Mouse (Mus musculus) liver, embryonic 11.5 days (tissue): ENCODE data around the gene Hist1h1c. TPM values are rescaled to one million over a fixed set of nuclear protein-coding genes. Genes with fewer than 3 reads are reported as not detected.
"Not testable (repeated sequence)": the region's sequence is repeated elsewhere in the genome, so short reads cannot be mapped to it uniquely, and the experiment has no call there.

Experiments
- ATAC-seq: fragments of 200-750 bp; cut with Nextera tagmentation; replicated peaks from 2 replicates; pipeline ENCODE4 v1.8.0; 2017; ENCODE audit warnings: moderate number of reproducible peaks, mild to moderate bottlenecking, moderate TSS enrichment, moderate library complexity; ENCODE audit not compliant: low FRiP score
- DNase-seq: peaks from one replicate; pipeline ENCODE4 v3.0.0-alpha.2; 2017; ENCODE audit warnings: low spot score
- H3K27ac ChIP-seq: fragments of 300-500 bp; sonication (generic); 2 replicates; pipeline ENCODE4 v1.5.1; 2014; ENCODE audit warnings: mild to moderate bottlenecking, low read depth, low read length, control low read depth
- H3K27me3 ChIP-seq: fragments of 300-500 bp; sonication (generic); replicated peaks from 2 replicates; pipeline ENCODE4 v1.6.1; 2014; ENCODE audit warnings: low read length, mixed read lengths; ENCODE audit not compliant: control insufficient read depth, insufficient read depth
- H3K36me3 ChIP-seq: fragments of 300-500 bp; sonication (generic); 2 replicates; pipeline ENCODE4 v1.6.1; 2014; ENCODE audit warnings: mild to moderate bottlenecking, low read length, moderate library complexity, mixed read lengths; ENCODE audit not compliant: control insufficient read depth, insufficient read depth
- H3K4me1 ChIP-seq: fragments of 300-500 bp; sonication (generic); replicated peaks from 2 replicates; pipeline ENCODE4 v1.6.1; 2014; ENCODE audit warnings: low read length, mixed read lengths; ENCODE audit not compliant: control insufficient read depth, insufficient read depth
- H3K4me2 ChIP-seq: fragments of 300-500 bp; sonication (generic); 2 replicates; pipeline ENCODE4 v1.6.1; 2014; ENCODE audit warnings: mild to moderate bottlenecking, control low read depth, moderate library complexity
- H3K4me3 ChIP-seq: fragments of 300-500 bp; sonication (generic); 2 replicates; pipeline ENCODE4 v1.5.1; 2014; ENCODE audit warnings: low read depth, low read length, control low read depth
- H3K9ac ChIP-seq: fragments of 300-500 bp; sonication (generic); 2 replicates; pipeline ENCODE4 v1.6.1; 2014; ENCODE audit warnings: low read depth, low read length, control low read depth
- H3K9me3 ChIP-seq: fragments of 300-500 bp; sonication (generic); 2 replicates; pipeline ENCODE4 v1.6.1; 2016; ENCODE audit warnings: low read length, inconsistent platforms, mixed read lengths; ENCODE audit not compliant: control insufficient read depth
- WGBS: fragments of 180-500 bp; shearing (Covaris S2); extraction: QIAGEN DNeasy Blood & Tissue Kit; methylation state at CpG from one replicate; pipeline ENCODE4 v1.1.7; 2014; 5-methylcytosine and 5-hydroxymethylcytosine counted together
- polyA plus RNA-seq: library from polyadenylated mRNA; unstranded; fragments of >200 nt; fragmentation: Nextera tagmentation; extraction: Ambion mirVana; gene quantifications from 2 replicates; pipeline ENCODE4 v1.2.1, GENCODE M21; 2014

Hist1h1c gene
- polyA plus RNA-seq, 1 experiment from 2014 or later, result 24.2 TPM

GRCm38 (mm10) chr13:23745381-23746161 is 7.0 kb downstream of the Hist1h1c start, which contains the start of gene Hist1h3c:
Gene Hist1h3c, minus strand, starts transcription at chr13:23745602.
- Histone ChIP-seq H3K4me1 (peaks cover 18% of the 10 kb centered on the region), H3K27me3 (no peaks in the 10 kb centered on the region), H3K9me3 (no peaks in the 10 kb centered on the region), H3K4me3 (peak within 1 kb of the TSS; percentile 47), H3K36me3 (no peaks in the 10 kb centered on the region), H3K9ac (peak within 1 kb of the TSS; percentile 88), H3K27ac (peak within 1 kb of the TSS; percentile 100), H3K4me2 (peak within 1 kb of the TSS; percentile 60)
- ATAC-seq, result peak; percentile 64
- 1% methylated on average over 28 of the region's 28 CpGs for WGBS
- DNase-seq, result peak; percentile 77

DNA sequence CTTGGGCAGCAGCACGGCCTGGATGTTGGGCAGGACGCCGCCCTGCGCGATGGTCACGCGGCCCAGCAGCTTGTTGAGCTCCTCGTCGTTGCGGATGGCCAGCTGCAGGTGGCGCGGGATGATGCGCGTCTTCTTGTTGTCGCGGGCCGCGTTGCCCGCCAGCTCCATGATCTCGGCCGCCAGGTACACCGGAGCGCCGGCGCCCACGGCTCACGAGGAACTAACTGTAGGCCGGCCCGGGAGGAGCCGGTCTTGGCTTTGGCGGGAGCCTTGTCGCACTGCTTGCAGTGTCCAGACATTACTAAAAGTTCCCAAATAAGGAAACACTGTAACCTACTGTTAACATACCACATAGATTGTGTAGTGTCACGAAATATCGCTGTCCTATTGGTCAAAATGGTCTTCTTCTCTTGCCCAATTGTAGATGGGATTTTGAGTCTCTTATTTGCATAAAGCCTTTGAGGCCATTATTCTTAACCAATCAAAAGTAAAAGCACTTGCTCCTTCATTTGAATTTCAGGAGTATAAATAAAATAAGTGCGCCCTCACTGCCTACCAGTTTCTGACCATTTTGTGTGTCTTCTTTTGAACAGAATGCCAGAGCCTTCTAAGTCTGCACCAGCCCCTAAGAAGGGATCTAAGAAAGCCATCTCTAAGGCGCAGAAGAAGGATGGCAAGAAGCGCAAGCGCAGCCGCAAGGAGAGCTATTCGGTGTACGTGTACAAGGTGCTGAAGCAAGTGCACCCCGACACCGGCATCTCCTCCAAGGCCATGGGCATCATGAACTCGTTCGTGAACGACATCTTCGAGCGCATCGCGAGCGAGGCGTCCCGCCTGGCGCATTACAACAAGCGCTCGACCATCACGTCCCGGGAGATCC is 7.8 kb downstream of the Hist1h1c start, which contains the start of gene Hist1h2bb:
TSS of gene Hist1h2bb (plus strand) at position 534 of the 880 bp plus-strand sequence.
- Histone ChIP-seq H3K27ac (peak within 1 kb of the TSS; percentile 100), H3K4me1 (peaks cover 18% of the 10 kb centered on the region), H3K4me2 (peak within 1 kb of the TSS; percentile 60), H3K4me3 (peak within 1 kb of the TSS; percentile 47), H3K9ac (peak within 1 kb of the TSS; percentile 88)
- peak; percentile 84 for DNase-seq
- peak; percentile 80 for ATAC-seq
- H3K9me3 ChIP-seq, H3K36me3 ChIP-seq, H3K27me3 ChIP-seq: not testable (repeated sequence)
- under 1% methylated on average over 37 of the region's 58 CpGs for WGBS

DNA sequence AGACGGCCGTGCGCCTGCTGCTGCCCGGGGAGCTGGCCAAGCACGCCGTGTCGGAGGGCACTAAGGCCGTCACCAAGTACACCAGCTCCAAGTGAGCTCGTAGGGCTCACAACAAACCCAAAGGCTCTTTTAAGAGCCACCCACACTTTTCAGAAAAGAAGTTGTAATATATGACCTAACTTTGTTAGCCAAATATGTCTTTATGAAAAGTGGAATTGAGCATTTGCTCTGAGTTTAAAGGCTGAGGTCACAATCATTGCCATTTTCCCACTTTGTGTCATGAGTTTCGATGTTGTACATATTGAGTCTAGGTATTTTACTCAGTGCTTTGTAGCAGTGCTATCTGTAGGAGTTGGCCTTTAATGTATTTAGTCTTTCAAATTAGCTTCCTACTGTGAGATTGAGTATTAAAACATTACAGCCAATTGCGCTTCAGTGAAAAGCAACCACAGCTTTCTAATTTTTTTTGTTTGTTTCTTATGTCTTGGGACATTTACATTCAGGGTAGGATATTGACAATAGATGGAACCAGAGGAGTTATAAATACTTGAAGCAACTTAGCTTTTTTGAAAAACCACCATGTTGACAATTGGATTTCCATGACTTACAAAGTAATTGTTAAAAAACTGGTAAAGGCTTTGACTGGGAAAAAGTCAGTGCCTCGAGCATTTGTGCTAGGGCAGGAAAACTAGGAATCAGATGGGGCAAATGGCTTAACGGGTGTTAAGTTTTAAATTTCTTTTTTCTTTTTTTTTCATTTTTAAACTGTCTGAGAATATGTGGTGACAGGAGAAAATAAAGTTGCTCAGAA is 8.7 kb downstream of the Hist1h1c start:
- H3K27ac ChIP-seq, result peak overlapping the region; percentile 100
- H3K36me3 ChIP-seq, result no peaks in the 10 kb centered on the region
- peak overlapping the region; percentile 60 for H3K4me2 ChIP-seq
- 7% methylated on average over 11 of the region's 13 CpGs for WGBS
- ATAC-seq (peak; percentile 8), DNase-seq (no peak)
- peaks cover 11% of the 10 kb centered on the region for H3K4me1 ChIP-seq
- H3K4me3 ChIP-seq, result peak overlapping the region; percentile 16
- H3K9me3 ChIP-seq, result no peaks in the 10 kb centered on the region
- H3K27me3 ChIP-seq, result no peaks in the 10 kb centered on the region
- H3K9ac ChIP-seq, result peak overlapping the region; percentile 74

- Histone ChIP-seq H3K36me3 (no peaks in the 10 kb centered on the region), H3K9ac (peak overlapping the region; percentile 74), H3K4me1 (peaks cover 11% of the 10 kb centered on the region), H3K4me2 (peak overlapping the region; percentile 60), H3K4me3 (peak overlapping the region; percentile 16; the same call in 1 of the 2 replicates), H3K27me3 (no peaks in the 10 kb centered on the region), H3K9me3 (no peaks in the 10 kb centered on the region), H3K27ac (peak overlapping the region; percentile 100)
- DNase-seq, result no peak
- WGBS, result 5% methylated on average over 4 of the region's 4 CpGs
- ATAC-seq, result no peak
Observed at GRCm38 (mm10) chr13:23747892-23748288, 9.3 kb downstream of the Hist1h1c start.

- Histone ChIP-seq H3K9me3 (no peaks in the 10 kb centered on the region), H3K27ac (peak overlapping the region; percentile 94), H3K4me1 (peaks cover 13% of the 10 kb centered on the region), H3K27me3 (no peaks in the 10 kb centered on the region), H3K9ac (no peak overlapping the region), H3K36me3 (no peaks in the 10 kb centered on the region), H3K4me3 (no peak overlapping the region), H3K4me2 (no peak overlapping the region)
- 83% methylated on average over 5 of the region's 5 CpGs for WGBS
- DNase-seq (no peak), ATAC-seq (no peak)
Observed at GRCm38 (mm10) chr13:23749563-23750121, 11.0 kb downstream of the Hist1h1c start.

- not testable (repeated sequence) for H3K9me3 ChIP-seq, H3K27me3 ChIP-seq, H3K36me3 ChIP-seq
- peak within 1 kb of the TSS; percentile 43 for H3K4me3 ChIP-seq
- peak within 1 kb of the TSS; percentile 94 for H3K27ac ChIP-seq
- peak; percentile 44 for ATAC-seq
- WGBS, result under 1% methylated on average over 25 of the region's 47 CpGs
- peak; percentile 82 for DNase-seq
- H3K4me1 ChIP-seq, result peaks cover 15% of the 10 kb centered on the region
- H3K4me2 ChIP-seq, result peak within 1 kb of the TSS; percentile 58
- H3K9ac ChIP-seq, result peak within 1 kb of the TSS; percentile 84
Observed at GRCm38 (mm10) chr13:23750839-23751477, 12.3 kb downstream of the Hist1h1c start, which contains the start of gene Hist1h2ab. Gene Hist1h2ab, plus strand, starts transcription at chr13:23751126.

DNA sequence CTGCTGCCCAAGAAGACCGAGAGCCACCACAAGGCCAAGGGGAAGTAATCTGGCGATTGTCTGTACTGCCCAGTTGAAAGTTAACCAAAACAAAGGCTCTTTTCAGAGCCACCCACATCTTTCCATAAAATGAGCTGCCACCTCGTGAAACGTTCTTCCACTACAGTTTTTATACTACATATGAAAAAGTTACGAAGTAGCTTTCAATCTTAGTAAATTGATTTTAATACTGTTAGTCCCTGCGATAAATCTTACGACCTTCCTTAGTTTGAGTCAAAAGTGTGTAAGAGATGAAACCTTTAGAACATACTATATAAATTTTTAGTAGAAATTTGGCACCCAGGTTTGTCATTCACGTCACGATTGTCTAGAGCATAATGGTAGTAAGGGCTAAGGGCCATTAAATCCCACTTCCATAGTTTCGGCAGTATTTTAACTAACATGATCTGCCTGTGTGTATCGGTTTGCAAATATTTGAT is 12.9 kb downstream of the Hist1h1c start:
- H3K27ac ChIP-seq, result peak overlapping the region; percentile 94
- peak; percentile 10 for ATAC-seq
- H3K36me3 ChIP-seq, result no peaks in the 10 kb centered on the region
- peaks cover 15% of the 10 kb centered on the region for H3K4me1 ChIP-seq
- H3K9ac ChIP-seq, result peak overlapping the region; percentile 84
- no peaks in the 10 kb centered on the region for H3K27me3 ChIP-seq
- H3K4me3 ChIP-seq, result peak overlapping the region; percentile 43
- no peaks in the 10 kb centered on the region for H3K9me3 ChIP-seq
- peak overlapping the region; percentile 58 for H3K4me2 ChIP-seq
- no peak for DNase-seq
- 1% methylated on average over 11 of the region's 11 CpGs for WGBS
